Mouse (Mus musculus) thymus, adult 2 months (tissue): ENCODE results near the gene Slc2a4.

Experiments used
- CTCF ChIP-seq: fragments of 200-500 bp; IDR thresholded peaks from 2 replicates; pipeline ENCODE4 v1.5.1; 2012; ENCODE audit warnings: mild to moderate bottlenecking, control low read depth, low read length, moderate library complexity, borderline replicate concordance; ENCODE audit not compliant: control insufficient read depth, poor library complexity, insufficient read depth; ENCODE audit errors: extremely low read depth
- POLR2A ChIP-seq: fragments of 200-500 bp; IDR thresholded peaks from 2 replicates; pipeline ENCODE4 v1.6.1; 2012; ENCODE audit warnings: mild to moderate bottlenecking, low read length, control low read depth, moderate library complexity; ENCODE audit not compliant: control insufficient read depth, poor library complexity, insufficient read depth; ENCODE audit errors: extremely low read depth

DNA sequence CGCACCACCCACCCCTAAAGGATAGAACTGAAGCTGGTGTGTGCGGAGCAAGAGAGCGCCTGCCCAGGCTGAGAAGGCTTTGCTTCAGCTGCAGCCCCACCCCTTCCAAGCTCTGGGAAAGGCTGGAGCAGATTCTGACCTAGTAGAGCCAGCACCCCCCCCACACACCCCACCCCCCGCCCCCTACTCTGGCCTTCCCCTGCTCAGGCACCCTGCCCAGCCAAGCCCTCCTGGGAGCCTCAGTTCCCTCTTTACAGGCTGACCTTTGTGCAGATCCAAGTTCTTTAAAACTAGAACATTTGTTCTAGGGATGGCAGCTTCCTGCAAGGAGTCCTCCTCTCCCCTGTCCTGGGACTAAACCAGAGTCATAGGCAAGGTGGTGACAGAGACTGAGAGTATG lies 10.6 kb downstream of the Slc2a4 start:
- TF ChIP-seq POLR2A: no peak
- TF ChIP-seq CTCF: no peak
